Mouse (Mus musculus): ENCODE results near the gene Atp13a2.

Atp13a2 gene

DNA sequence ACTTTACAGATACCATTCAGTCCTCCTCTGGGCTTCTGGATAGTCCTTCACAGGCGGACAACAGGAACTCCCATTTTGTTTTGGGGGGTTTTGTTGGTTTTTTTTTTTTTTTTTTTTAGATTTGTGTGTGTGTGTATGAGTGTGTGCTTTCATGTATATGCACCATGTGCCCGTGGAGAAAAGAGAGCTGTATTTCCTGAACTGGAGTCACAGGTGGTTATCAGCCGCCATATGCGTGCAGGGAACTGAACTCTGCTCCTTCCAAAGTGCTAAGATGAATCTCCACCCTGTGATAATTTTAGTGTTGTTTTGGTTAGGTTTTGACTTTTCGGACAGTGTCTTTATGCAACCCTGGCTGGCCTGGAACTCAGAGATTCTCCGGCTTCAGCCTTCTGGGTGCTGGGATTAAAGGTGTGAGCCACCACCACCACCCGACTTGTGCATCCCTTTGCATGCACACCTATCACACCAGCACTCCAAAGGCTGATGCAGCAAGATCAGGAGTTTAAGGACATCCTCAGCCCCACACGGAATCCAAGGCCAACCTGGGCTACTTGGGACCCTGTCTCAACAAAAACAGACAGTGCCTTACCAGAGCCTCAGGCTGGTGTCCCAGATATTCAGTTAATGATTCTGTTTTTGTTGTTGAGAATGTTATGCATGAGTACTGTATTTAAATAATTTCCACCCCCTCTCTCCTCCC is 24.3 kb upstream of the Atp13a2 start:
- no peak for DNase-seq (ENCODE audit: low spot score)

DNA sequence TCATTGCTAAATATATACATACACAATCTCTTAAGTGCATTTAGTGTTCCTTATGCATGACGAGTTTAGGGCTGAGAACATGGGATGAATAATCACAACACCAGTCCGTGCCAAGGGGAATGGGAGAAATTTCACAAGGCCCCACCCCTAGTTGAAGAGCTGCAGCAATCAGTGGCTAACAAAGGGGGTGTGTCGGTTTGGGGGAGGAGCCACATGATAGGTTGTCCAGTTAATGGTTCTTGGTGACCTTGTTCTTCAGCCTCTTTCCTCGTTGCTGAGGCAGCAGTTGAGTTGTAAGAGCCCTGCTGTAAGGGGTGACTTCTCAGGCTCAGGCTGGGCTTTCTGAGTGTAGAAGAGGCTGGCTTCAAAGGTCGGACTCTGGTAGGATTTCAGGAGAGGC is 23.7 kb upstream of the Atp13a2 start:
- DNase-seq (ENCODE audit: low spot score), result no peak

DNA sequence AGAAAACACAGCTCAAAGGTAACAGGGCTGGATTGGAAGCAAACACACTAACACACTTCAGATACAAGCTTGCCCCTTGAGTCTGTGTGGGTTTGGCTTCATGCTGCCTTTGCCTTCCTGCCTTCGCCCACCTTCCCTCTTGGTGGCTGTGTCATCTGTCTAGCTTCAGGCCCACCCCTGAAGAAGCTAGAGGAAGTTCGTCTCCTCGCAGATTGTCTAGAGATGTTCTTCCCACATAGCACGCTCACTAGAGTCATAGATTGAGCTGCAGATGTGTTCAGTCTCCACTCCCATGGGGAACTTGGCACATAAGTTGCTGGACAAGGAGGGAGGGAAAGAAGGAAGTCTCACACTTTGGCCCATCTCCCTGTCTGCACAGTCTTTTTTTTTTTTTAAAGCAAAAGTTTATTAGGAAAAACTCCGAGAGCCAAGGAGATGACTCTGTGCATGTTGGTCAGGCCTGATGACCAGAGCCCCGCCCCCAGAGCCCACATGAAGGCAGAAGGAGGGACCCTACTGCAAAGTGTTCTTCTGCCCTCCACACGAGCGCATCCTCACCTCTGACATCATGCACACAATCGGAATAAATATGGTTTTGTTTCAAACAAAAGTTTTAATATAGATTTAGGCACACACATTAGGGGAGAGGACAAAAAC is 22.6 kb upstream of the Atp13a2 start:
- no peak for DNase-seq (ENCODE audit: low spot score)

DNA sequence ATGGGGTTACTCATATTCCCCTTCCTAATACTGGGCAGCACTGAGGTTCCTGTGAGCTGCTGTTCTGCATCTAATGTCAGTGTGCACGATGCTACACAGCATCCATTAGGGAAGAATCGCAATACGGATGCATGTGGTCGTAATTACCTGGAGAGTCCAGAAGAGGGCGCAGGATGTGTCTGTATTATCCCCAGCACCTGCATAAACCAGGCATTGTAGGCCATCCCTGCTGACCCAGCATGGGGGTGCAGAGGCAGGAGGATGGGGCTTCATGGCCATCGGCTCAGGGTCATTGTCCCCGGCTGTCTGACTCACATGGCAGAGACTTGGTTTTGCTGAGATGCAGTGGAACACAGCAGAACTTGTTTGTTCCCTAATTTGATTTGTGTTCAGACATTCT is 22.1 kb upstream of the Atp13a2 start:
- DNase-seq (ENCODE audit: low spot score), result peak; percentile 74

DNA sequence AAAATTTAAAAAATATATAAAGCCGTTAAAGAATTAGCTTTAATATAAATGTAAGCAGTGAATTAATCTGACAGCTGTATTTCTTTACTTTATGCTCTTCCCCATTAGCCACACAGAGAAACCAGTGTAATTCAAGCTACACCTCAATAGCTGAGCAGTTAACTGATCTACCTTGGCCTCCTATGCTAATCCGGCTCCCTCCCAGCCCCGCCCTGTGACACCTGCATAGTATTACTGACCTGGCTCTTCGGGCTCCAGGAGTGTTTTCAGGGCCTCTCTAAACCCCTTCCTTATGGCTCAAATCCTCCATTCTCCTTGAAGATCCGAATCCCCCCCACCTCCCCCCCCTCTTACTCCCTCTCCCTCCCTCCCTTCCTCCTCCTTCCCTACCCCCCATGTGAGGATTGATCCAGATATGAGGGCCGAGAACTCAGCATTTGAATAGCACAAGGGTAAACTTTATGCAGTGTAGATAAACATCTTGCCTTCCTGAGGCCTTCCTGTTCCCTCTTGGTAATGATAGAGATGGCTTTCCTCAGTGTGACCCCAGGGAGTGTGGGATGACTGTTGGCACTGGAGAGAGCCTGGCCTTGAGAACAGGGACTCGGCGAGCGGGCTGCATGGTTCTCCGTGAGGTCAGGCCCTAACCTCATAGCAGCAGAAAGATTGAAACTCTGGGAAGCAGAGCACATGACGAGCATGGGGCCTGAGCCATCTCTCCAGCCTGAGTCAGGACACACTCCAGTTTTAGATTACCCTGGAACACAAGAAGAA is 19.1 kb upstream of the Atp13a2 start:
- no peak for DNase-seq (ENCODE audit: low spot score)

DNA sequence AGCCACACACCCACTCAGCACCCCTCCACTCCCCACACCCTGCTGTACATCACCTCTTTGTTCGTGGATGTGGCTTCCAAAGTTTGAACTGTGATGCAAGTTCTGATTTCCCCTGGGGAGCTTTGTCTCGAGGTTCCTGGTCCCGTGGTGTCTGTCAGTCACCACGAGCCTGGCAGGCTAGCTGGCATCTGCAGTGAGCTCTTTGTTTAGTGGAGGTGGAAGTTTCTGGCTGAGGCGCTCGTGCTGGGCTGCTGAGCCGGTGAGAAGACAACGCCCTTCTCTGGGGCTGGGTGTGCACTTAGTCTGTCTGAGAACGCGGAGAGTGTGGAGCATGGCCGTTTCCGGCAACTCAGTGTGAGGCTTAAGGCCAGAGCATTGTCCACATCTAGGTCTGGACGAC is 15.0 kb upstream of the Atp13a2 start:
- DNase-seq (ENCODE audit: low spot score), result no peak

DNA sequence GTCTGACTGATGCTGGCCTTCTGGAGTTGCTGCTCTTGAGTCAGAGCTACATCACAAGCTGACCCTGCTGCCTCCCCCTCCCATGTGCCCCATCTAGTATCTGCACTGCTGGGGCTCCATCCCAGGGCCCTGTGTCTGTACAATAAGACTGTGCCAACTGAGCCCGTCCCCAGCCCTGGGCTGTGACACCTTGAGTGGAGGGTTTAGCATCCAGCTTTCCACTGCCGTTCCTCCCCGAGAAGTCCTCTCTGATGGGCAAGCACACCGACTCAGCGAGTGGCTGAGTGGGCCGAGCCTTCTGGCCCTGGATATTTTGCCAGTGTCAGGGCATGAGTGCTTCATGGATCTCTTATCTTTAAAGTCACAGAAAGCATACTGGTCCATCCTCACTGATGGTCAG is 12.3 kb upstream of the Atp13a2 start:
- DNase-seq (ENCODE audit: low spot score), result no peak

DNA sequence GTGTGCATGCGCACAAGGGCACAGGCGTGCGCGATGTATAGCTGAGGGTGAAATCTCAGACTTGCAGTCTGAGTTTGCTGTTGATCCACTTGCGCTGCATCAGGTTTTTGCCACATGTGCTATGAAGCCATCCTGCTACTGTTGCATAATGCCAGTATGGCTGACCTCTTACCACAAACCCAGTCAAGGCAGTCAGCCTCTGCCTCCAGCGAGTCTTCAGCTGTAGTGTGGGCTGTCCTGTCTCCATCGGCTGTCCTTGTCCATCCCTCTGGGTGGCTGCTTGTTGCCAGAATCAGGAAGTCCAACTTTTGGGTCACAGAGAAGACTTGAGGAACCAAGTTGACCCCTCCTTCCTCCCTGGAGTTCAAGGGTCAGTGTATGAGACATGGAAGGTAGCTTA is 11.3 kb upstream of the Atp13a2 start:
- no peak for DNase-seq (ENCODE audit: low spot score)

DNA sequence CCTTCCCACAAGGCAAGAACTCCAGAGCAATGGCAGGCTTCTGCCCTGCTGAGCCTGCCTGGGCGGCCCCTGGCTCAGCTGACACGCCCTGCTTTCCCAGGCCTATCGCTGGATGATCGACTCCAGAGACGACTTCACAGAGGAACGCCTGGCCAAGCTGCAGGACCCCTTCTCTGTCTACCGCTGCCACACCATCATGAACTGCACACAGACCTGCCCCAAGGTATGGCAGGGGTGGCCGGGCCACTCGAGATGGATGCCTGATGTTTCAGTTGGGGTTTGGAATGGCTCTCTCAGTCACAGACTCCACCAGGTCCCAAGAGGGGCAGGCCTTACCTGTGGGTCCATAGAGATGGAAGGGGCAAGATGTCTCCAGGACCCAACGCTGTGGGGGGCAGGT is 9.4 kb upstream of the Atp13a2 start:
- no peak for DNase-seq (ENCODE audit: low spot score)

DNA sequence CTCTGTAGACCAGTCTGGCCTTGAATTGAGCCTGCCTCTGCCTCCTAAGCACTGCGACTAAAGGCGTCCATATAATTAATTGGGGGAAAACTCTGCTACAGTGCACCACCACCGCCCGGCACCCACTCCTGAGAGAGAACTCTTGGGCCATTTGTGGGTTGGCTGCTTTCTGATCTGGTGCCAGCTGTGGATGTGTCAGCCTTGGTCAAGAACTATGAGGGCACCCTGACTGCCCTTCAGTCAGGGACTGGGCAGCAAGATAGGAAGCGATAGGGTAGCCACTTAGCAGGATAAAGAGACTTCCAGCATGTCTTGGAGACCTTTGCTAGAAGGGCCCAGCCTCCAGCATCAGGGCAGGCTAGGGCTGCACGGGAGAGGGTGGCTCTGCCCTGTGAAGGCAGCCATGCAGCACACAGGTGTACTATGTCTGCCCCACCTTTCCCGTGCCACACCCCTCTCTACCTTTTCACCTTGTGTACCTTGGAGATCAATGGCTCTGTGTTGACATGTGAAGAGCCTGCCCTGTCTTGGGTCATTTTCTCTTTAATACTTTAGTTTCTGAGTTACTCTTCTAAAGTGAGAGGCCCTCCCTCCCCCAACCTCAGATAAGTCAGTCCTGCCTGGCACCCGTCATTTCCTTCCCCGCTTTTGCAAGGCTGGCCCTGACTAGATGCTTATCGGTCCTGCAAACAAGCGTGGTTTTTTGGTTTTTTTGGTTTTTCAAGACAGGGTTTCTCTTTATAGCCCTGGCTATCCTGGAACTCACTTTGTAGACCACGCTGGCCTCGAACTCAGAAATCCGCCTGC is 8.6 kb upstream of the Atp13a2 start:
- DNase-seq (ENCODE audit: low spot score), result no peak

DNA sequence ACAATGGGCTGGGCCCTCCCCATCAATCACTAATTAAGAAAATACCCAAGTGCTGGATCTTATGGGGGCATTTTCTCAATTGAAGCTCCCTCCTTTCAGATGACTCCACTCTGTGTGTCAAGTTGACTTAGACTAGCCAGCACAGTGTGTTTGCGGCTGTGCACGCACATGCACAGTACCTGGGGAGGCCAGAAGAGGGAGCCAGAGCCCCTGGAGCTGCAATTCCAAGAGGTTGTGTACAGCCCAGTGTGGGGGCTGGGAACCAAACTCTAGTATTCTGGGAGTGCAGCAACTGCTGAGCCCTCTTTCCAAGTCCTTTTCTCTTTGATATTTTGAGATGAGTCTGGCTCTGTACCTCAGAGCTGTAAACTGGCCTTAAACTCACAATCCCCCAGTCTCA is 5.1 kb upstream of the Atp13a2 start:
- DNase-seq (ENCODE audit: low spot score), result no peak

DNA sequence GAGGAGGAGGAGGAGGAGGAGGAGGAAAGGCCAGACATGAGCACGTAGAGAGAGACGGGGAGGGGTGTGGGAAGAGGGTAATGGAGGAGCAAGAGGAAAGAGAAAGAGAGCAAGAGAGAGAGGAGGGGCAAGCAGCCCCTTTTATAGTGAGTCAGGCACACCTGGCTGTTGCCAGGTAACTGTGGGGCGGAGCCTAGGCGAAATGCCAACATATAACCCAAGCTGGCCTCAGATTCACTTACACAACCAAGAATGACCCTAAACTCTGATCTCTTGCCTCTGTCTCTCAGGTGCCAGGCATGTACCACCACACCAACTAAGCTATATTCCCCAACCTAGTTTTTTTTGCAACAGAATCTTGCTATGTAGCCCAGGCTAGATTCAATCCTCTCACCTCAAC is 3.9 kb upstream of the Atp13a2 start:
- DNase-seq (ENCODE audit: low spot score), result no peak

DNA sequence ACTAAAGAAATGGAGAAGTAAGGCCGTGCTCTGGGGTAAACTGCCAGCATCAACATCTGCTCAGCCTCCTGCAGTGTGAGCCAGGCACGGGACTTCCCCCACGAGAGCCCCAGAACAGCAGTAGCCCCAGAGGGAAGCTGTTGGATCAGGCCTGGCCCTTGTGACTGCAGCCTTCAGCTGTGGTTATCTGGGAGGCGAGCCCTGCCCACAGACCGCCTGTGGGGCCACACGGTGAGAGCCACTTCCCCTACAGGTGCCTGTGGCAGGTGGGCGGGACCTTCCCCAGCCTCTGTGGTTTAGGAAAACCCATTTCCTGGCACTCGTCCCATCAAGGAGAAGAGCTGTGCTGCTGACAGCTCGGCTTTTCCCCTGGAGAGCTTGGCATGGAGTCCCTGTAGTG is 3.2 kb upstream of the Atp13a2 start:
- DNase-seq (ENCODE audit: low spot score), result no peak

DNA sequence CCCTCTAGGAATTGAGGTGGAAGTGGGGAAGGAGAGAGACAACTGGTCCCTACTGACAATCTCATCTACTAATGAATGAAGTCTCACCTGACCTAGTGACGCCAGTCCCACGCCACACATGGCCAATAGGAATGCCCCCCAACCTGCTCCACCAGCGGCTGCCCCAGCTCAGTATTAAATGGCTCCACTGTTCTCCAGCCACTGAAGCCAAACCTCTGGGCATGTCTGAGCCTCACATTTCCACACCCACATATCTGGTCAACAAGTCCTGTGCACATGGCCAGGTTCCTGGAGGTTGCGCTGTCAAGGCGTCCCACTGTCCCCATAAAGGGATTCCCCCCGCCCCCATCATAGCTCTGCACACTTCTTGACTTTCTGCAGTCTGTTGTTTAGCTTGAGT is 2.1 kb upstream of the Atp13a2 start:
- no peak for DNase-seq (ENCODE audit: low spot score)

DNA sequence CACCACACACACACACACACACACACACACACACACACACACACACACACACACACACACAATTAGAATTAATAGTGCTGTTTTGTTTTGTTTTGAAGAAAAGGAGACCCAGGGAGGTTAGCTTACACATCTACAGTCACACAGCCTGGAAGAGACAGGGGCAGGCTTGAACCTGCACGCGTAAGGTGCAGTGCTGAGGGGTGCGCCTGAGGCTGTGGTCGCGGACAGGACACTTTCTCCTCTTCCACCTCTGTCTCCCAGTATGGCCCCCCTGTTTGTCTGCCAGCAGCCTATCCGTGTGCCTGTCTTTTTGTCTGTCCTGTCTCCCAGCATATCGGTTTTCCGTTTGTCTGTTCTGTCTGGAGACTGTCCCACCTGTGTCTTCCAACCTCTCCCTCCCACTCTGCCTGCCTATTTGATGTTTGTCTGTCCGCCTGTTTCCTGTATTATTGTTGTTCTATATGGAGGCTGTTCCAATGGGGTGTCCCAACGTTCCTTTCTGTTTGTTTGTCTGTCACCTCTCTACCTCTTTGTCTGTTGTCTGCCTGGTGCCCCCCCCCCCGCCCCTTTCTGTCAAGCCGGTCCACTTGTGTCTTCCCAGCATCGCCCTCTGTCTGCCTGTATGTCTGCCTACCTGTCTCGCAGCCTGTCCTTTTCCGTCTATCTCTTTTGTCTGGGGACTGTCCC is 506 bp upstream of the Atp13a2 start:
- DNase-seq (ENCODE audit: low spot score), result no peak

DNA sequence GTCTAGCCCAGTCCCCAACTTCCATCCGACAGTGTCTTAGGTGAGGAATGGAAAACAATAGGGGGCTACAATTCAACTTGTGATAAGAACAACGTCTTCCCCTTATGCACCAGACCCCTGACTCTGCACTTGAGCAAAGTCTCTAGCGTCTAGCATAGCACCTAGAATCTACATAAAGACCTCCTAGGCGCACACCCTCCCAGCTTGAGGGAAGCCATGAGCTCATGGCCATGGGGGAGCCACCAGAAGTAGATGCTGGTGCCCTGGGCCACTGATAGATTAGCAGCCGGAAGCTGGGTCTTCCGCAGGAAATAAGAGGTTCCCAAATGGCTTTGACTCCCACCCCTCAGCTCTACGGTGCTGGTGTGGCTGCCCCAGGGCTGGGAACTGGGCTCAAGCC is 803 bp downstream of the Atp13a2 start:
- no peak for DNase-seq (ENCODE audit: low spot score)

DNA sequence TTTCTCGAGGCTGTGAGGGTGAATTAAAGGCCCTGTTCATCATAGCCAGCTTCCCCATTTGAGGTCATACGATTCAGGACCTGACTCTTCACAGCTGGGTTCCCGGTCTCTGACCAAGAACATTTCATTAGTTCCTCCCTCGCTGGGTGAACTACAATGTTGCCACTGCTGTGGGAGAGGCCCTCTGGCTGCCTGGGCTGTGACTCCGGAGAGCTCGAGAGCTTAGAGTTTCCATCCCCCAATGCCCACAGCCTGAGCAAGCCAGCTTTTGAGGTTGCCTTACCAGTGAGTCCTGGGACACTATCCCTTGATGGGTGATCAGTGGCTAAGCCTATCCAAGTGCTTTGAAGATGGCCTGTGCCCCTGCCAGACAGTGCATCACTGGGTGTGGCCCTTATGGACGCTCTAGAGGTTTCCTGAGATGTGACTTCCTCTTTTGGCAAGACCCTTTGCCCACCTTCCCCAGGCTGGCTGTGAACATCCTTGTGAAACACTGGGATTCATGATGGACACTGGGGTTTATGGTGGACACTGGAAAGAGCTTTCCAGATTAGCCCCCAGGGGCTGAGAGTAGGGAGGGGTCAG is 2.1 kb downstream of the Atp13a2 start:
- no peak for DNase-seq (ENCODE audit: low spot score)

DNA sequence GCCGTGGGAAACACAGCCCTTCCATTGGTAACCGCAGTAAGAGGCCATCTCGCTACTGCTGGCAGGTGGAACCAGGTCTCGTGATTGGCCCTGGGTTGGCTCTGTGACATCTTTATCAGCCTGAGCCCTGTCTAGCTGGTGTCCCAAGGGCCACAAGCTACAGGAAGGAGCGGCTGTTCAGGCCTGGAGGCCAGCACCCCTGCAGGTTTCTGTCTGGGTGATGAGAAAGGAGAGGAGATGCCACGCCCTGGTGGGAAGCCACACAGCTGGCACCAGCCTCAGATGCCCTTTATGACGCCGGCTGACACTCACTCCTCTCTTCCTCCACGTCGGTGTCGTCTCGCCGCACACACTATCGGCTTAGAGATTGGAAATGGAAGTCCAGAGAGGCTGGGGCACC is 2.8 kb downstream of the Atp13a2 start:
- DNase-seq (ENCODE audit: low spot score), result no peak

DNA sequence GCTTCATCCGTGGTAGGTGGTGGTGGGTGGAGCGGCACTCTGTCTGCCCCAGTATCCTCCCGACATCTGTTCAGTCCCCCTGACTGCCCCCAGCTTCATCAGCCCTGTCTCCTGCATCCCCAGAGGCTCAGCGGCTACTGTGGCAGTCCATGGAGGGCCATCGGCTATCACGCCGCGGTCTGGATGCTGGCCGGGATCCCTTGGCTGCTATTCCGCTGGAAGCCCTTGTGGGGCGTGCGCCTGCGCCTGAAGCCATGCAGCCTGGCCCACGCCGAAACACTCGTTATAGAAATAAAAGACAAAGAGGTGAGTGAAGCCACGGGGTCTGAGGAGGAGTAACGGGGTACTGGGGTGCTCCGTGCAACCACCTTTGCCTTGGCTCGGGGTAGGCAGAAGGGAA is 5.5 kb downstream of the Atp13a2 start:
- no peak for DNase-seq (ENCODE audit: low spot score)

DNA sequence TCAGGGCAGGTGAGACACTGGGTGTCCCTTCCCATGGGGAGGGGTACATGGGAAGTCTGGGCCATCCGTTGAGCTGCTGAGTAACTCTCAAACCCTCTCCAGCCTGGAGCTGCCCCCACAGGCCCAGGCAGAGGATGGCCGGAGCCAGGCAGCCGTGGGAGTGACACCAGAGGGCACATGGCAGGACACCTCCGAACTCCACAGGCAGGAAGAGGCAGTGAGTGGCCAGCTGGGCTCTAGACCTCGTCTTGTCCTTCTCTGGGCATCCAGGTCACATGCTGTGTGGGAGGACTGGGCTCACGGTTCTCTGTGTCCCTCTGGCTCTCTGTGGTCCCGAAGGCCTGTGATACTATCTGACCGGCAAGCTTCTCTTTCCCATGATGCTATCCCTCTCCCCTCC is 7.2 kb downstream of the Atp13a2 start:
- no peak for DNase-seq (ENCODE audit: low spot score)

DNA sequence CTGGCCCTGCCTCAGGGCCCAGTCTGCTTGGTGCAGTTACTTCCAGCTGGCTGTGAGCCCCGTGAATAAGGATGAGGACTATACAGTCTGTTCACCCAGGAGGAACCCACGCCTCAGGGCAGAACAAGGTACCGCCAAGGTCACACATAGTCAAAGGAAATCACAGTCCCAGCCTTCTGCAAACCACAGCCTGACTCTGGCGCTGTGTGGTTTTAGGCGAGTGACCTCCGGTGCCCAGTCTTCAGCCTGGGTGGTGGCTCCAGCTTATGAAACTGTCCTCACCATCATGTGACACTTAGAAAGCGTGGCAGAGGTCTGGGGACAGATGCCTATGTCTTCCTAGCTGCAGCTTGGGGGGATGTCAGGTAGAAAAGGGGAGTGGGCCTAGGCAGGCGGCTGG is 9.1 kb downstream of the Atp13a2 start:
- DNase-seq (ENCODE audit: low spot score), result no peak

DNA sequence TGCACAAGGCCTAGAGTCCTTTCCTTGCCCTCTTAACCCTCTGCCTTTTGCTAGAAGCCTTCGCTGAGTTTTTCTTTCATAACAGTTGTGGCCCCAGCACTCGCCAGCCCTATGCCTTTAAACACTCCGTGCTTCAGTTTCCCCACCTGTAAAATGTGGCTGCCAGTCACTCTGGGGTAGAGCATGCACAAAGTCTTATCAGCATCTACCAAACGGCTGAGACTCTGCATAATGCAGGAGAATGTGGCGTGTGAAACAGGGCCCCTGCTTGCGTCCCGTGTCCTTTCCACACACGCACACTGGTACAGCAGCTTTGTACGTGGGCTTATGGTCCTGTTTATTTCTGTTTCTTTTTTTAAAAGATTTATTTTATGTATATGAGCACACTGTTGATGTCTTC is 10.1 kb downstream of the Atp13a2 start:
- no peak for DNase-seq (ENCODE audit: low spot score)
